Mouse (Mus musculus) ZHBTc4 (cell line): ENCODE measurements around the gene Ednrb.
"Not testable (repeated sequence)": the region's sequence is repeated elsewhere in the genome, so short reads cannot be mapped to it uniquely, and the experiment has no call there.

Experiments
- DNase-seq: peaks from one replicate; pipeline ENCODE4 v3.0.0-alpha.2; 2011; ENCODE audit warnings: low read depth, low spot score

Gene Ednrb

DNA sequence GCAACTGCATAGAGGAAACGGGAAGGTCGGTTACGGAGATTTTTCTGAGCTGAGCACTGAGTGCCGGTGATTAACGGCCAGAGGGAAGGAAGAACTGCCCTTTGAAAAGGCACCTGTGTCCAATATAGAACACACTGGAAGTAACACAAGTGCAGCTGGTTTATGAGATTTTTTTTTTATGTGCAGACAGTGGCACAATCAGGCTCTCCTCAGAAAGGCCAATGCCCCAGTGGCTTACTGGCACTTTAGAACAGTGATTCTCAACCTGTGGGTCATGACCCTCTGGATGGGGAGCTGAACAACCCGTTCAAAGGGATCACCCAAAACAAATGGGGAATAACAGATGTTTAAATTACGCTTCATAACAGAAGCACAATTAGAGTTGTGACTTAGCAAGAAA, 20.7 kb downstream of the Ednrb start:
- no peak for DNase-seq

DNA sequence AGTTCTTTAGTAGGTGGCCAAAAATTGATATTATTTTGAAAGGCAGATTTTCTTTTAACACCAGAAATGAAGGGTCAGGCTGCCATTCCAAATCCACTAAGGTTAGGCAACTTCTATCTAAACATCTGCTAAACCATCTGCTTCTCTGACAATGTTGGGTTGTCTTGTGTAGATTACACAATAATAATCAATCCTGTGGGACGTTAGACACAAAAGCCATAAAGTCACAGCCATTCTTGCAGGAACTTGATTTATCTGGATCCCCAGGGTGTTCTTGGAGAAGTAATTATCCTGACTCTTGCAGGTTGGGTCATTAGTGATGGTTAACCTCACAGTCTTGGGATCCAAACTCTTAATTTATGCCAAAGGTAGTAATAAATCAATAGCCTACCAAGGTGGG, 21.6 kb downstream of the Ednrb start:
- no peak for DNase-seq

DNA sequence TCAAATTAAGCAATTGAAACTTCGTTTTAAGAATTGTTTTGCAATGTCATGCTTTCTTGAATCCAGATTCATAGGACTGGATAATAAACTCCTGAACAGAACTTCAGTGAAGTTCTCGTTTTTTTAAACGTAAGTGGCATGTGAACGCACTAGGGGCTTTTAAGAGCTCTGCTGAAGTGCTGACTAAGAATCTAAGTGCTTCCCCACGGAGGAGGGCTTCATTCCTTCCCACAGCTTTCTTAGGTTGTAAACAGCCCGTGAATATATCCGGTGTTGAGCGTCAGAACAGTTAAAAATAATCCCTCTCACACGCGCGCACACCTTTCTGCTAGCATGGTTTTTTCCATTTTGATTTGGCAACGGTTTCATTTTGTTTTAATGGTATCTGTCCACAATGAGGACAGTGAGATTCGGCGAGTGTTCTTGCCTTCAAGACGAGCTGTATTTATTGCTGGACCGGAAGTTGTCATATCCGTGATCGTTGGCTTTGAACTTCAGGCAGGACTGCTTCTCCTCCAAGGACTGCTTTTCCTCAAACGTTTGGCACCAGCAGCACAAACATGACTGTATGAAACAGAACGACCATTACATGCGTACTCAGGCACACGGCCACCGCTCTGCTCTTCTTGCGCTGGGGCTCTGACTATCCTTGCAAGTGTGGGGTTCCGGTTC, 27.4 kb downstream of the Ednrb start:
- DNase-seq, result no peak

GRCm38 (mm10) chr14:103815542-103815941, 28.7 kb downstream of the Ednrb start:
- no peak for DNase-seq

GRCm38 (mm10) chr14:103814015-103814691, 30.0 kb downstream of the Ednrb start:
- no peak for DNase-seq

GRCm38 (mm10) chr14:103813246-103813645, 31.0 kb downstream of the Ednrb start:
- no peak for DNase-seq

DNA sequence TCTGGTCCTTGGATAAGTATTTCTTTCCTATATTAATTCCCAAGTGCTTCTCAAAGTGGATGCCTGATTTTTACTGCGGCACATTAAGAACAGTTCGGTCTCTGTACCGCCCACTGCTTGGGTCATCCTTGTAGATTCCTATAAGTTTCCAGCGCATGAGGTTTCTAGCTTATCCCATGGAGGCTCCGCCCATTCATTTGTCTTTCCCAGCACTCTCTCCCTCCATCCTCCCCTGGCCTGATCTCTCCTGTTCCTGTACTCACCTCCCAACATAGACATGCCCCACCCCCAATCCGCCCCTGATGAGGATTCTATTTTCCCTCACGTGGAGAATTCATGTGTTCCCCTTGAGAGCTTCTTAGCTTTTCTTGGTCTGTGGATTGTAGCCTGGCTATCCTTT, 32.9 kb downstream of the Ednrb start:
- no peak for DNase-seq

- no peak for DNase-seq
Observed at GRCm38 (mm10) chr14:103803907-103804659, 40.1 kb downstream of the Ednrb start.

GRCm38 (mm10) chr14:103797123-103797522, 47.1 kb downstream of the Ednrb start:
- no peak for DNase-seq

- no peak for DNase-seq
Observed at GRCm38 (mm10) chr14:103795591-103795990, 48.6 kb downstream of the Ednrb start.

- DNase-seq, result no peak
Observed at GRCm38 (mm10) chr14:103793409-103793808, 50.8 kb downstream of the Ednrb start.

DNA sequence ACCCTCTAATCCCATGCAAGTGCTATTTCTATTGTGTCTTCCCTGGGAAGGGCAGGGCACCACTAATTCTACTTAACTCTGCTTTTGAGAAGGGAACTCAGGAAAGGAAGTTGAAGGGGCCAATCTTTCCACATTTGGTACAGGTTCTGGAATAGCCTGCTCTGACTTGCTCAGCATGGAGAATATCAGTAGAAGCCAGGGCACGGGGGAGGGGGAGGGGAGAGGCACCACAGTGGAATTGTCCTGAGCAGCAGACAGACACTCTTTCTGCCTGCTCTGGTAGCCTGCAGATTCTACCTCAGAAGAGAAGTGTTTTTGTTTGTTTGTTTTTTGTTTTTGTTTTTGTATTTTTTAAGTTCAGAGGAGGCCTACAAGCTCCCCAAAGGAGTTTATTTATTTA, 51.5 kb downstream of the Ednrb start:
- DNase-seq, result no peak

GRCm38 (mm10) chr14:103787547-103787946, 56.7 kb downstream of the Ednrb start:
- DNase-seq, result no peak

DNA sequence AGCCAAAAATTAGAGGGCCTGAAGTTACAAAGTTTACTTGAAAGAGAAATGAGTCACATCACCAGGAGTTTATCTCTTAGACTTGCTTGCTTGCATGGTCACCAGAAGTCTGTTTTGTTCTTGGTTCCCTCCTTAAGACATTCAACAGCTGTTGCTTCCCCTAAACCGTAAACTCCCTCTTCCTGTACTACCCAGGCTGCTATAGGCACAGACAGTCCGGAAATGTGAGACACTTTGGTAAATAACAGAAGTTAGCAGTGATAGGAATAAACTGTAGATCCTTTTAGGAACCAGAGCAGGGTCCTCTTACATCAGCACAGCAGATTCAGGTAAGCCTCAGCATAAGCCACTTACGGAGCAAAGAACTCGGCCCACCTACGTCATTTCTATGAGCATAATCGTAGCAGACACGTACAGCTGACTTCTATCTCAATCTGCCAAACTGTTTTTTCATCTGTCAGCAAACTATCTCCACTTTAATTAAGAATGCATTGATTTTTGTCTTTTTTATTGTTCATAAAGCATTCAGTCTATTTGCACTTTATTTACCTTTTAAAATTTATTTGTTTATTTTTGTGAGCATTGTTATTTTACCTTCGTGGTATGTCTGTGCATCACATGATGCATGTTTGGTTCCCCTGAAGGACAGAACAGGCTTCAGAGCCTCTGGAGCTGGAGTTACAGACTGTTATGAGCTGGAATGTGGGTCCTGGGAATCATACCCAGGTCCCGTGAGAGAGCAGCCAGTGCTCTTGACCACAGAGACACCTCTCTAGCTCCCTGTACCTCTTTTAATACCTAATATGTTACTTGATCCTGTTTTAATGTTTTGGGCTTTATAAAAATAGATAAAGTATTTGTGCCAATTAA, 58.9 kb downstream of the Ednrb start:
- DNase-seq, result no peak

- not testable (repeated sequence) for DNase-seq
Observed at GRCm38 (mm10) chr14:103780336-103780735, 63.9 kb downstream of the Ednrb start.

DNA sequence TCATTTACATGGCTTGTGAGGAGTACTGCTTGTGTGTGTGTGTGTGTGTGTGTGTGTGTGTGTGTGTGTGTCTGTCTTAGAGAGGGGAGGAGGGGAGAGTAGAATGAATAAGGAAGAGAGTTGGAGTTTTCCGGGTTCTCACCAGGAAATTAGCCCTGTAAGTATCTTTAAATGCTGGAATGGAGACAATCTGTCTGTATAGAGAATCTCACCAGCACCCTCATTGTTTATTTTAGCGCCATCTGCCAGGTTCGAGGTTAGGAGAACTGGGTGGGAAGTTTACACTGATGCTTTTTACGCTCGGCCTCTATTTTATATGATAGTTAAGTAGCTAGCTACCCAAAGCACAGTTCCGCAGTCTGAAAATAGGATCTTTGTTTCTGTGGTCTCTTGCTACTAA, 64.9 kb downstream of the Ednrb start:
- DNase-seq, result no peak

- no peak for DNase-seq
Observed at GRCm38 (mm10) chr14:103778533-103779151, 65.6 kb downstream of the Ednrb start.

- DNase-seq, result peak; percentile 46
Observed at GRCm38 (mm10) chr14:103778009-103778431, 66.2 kb downstream of the Ednrb start.

DNA sequence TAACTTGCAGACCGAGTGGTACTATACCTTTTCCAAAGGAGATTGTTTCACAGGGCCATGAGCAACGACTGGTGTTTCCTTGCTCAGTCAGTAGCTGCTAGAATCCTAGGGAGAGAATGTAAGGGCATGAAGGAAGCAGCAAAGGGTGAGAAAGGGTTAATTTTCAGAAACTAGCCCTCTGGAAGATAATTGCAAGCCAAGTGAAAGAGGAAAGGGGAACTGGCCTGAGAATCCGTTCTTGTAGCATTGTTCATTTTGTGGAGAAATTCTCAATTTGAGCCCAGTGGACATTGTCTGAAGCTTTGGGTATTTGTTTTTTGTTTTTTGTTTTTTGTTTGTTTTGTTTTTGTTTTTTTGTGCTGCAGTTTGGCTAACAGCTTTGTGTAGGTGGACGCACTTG, 66.8 kb downstream of the Ednrb start:
- no peak for DNase-seq

GRCm38 (mm10) chr14:103769319-103770245, 74.6 kb downstream of the Ednrb start:
- DNase-seq, result no peak
